Mouse (Mus musculus) heart, embryonic 11.5 days (tissue): Measurements from ENCODE around the gene Nkain2. TPM values are rescaled to one million over a fixed set of nuclear protein-coding genes. Genes with fewer than 3 reads are reported as not detected.

Experiments used
- ATAC-seq: fragments of 200-750 bp; cut with Nextera tagmentation; replicated peaks from 2 replicates; pipeline ENCODE4 v1.8.0; 2017; ENCODE audit warnings: moderate library complexity; ENCODE audit not compliant: insufficient number of reproducible peaks, low FRiP score, low TSS enrichment
- H3K27ac ChIP-seq: fragments of 300-500 bp; sonication (generic); 2 replicates; pipeline ENCODE4 v1.5.1; 2014; ENCODE audit warnings: mild to moderate bottlenecking, low read depth, low read length
- H3K27me3 ChIP-seq: fragments of 300-500 bp; sonication (generic); 2 replicates; pipeline ENCODE4 v1.6.1; 2014; ENCODE audit warnings: mild to moderate bottlenecking, low read length, mixed read lengths; ENCODE audit not compliant: control insufficient read depth, insufficient read depth
- H3K36me3 ChIP-seq: fragments of 300-500 bp; sonication (generic); 2 replicates; pipeline ENCODE4 v1.6.1; 2014; ENCODE audit warnings: mild to moderate bottlenecking, low read length, moderate library complexity, mixed read lengths; ENCODE audit not compliant: control insufficient read depth, insufficient read depth
- H3K4me1 ChIP-seq: fragments of 300-500 bp; sonication (generic); 2 replicates; pipeline ENCODE4 v1.6.1; 2014; ENCODE audit warnings: low read length; ENCODE audit not compliant: control insufficient read depth, insufficient read depth
- H3K4me2 ChIP-seq: fragments of 300-500 bp; sonication (generic); 2 replicates; pipeline ENCODE4 v1.6.1; 2014; ENCODE audit warnings: mild to moderate bottlenecking, moderate library complexity
- H3K4me3 ChIP-seq: fragments of 300-500 bp; sonication (generic); 2 replicates; pipeline ENCODE4 v1.5.1; 2014; ENCODE audit warnings: low read depth, low read length
- H3K9ac ChIP-seq: fragments of 300-500 bp; sonication (generic); 2 replicates; pipeline ENCODE4 v1.6.1; 2014; ENCODE audit warnings: mild to moderate bottlenecking, low read depth, low read length, moderate library complexity
- H3K9me3 ChIP-seq: fragments of 300-500 bp; sonication (generic); replicated peaks from 2 replicates; pipeline ENCODE4 v1.6.1; 2016; ENCODE audit warnings: low read length; ENCODE audit not compliant: control insufficient read depth
- WGBS: fragments of 180-500 bp; shearing (Covaris S2); extraction: QIAGEN DNeasy Blood & Tissue Kit; methylation state at CpG from one replicate; pipeline ENCODE4 v1.1.7; 2014; ENCODE audit not compliant: insufficient replicate concordance; 5-methylcytosine and 5-hydroxymethylcytosine counted together
- polyA plus RNA-seq: library from polyadenylated mRNA; unstranded; fragments of >200 nt; fragmentation: Nextera tagmentation; extraction: Ambion mirVana; gene quantifications from 2 replicates; pipeline ENCODE4 v1.2.1, GENCODE M21; 2014

The Nkain2 gene
- polyA plus RNA-seq, 1 experiment from 2014 or later, result 0.76 TPM

DNA sequence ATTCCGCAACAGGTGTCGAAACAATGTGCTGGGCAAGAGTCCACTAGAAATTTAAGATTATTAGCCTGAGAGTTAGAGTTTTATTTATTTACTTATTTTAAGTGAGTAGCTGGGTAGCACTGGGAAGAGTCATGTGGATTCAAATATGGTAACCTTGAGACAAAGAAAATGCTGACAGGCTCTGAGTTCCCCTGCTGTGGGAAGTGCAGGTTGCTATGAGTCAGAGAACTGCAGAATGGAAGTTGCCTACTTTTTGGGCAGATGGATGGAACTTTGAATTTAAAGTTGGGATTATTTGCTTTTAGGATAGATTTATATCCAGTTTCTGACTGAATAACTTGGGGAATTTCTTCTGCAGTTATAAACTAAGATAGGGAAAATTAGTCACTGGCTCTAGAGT, 259.2 kb downstream of the Nkain2 start:
- 90% methylated on average over 2 of the region's 2 CpGs for WGBS
- Histone ChIP-seq H3K27ac (no peak overlapping the region), H3K9me3 (no peaks in the 10 kb centered on the region), H3K36me3 (no peaks in the 10 kb centered on the region), H3K4me2 (no peak overlapping the region), H3K9ac (no peak overlapping the region), H3K27me3 (no peaks in the 10 kb centered on the region), H3K4me1 (no peaks in the 10 kb centered on the region; the same call in 1 of the 2 replicates), H3K4me3 (no peak overlapping the region)
- no peak for ATAC-seq

GRCm38 (mm10) chr10:32604448-32604847, 285.8 kb downstream of the Nkain2 start:
- H3K4me2 ChIP-seq, result no peak overlapping the region
- ATAC-seq, result no peak
- no peak overlapping the region for H3K27ac ChIP-seq
- no peaks in the 10 kb centered on the region for H3K9me3 ChIP-seq
- H3K9ac ChIP-seq, result no peak overlapping the region
- H3K27me3 ChIP-seq, result no peaks in the 10 kb centered on the region
- no peak overlapping the region for H3K4me3 ChIP-seq
- H3K4me1 ChIP-seq, result no peaks in the 10 kb centered on the region
- no peaks in the 10 kb centered on the region for H3K36me3 ChIP-seq

GRCm38 (mm10) chr10:32602798-32603197, 287.5 kb downstream of the Nkain2 start:
- H3K4me1 ChIP-seq, result no peaks in the 10 kb centered on the region
- no peaks in the 10 kb centered on the region for H3K36me3 ChIP-seq
- no peak overlapping the region for H3K27ac ChIP-seq
- no peak overlapping the region for H3K4me2 ChIP-seq
- no peak overlapping the region for H3K9ac ChIP-seq
- WGBS, result 73% methylated on average over 4 of the region's 4 CpGs
- H3K27me3 ChIP-seq, result no peaks in the 10 kb centered on the region
- ATAC-seq, result no peak
- no peak overlapping the region for H3K4me3 ChIP-seq
- H3K9me3 ChIP-seq, result no peaks in the 10 kb centered on the region

DNA sequence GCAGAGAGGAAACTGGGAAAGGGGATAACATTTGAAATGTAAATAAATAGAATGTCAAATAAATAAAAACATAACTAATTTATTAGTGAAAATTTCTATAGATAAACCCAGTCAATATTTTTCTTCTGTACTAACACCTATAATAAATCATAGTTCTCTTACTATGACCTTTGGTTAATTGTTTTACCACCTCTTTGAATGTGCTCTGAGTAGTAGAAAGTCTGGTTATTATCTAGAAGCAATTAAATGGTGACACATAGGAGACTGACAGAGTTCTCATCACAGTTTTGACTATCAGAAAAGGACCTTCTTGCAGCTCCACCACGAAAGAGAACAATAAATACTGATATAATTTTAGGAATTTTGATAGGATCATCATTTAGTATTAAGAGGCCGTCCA, 295.3 kb downstream of the Nkain2 start:
- H3K9ac ChIP-seq, result no peak overlapping the region
- H3K27me3 ChIP-seq, result no peaks in the 10 kb centered on the region
- H3K9me3 ChIP-seq, result no peaks in the 10 kb centered on the region
- H3K4me2 ChIP-seq, result no peak overlapping the region
- ATAC-seq, result no peak
- WGBS, result 73% methylated on average over 2 of the region's 2 CpGs
- no peaks in the 10 kb centered on the region for H3K4me1 ChIP-seq
- H3K36me3 ChIP-seq, result no peaks in the 10 kb centered on the region
- H3K27ac ChIP-seq, result no peak overlapping the region
- H3K4me3 ChIP-seq, result no peak overlapping the region

DNA sequence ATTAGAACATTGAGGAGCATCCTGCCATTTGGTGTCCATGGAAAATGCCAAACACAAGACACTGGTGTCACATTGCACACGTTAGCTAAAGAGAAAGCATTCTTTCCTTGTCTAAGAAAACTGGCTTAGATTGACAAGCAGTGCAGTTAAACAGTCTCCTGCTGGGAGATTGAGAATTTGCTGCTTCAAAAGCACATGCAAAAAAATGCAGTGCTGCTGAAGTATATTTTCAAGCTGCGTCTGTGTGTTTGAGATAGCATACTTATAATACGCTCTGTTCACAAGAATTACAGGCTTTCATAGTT, 313.0 kb downstream of the Nkain2 start:
- Histone ChIP-seq H3K9ac (no peak overlapping the region), H3K4me2 (no peak overlapping the region), H3K9me3 (0 out of 2 replicates have a peak, but pooled peaks cover 2% of the 10 kb centered on the region), H3K4me1 (no peaks in the 10 kb centered on the region), H3K36me3 (no peaks in the 10 kb centered on the region), H3K27me3 (no peaks in the 10 kb centered on the region), H3K4me3 (no peak overlapping the region), H3K27ac (no peak overlapping the region)
- WGBS, result 61% methylated on average over 3 of the region's 3 CpGs
- no peak for ATAC-seq

DNA sequence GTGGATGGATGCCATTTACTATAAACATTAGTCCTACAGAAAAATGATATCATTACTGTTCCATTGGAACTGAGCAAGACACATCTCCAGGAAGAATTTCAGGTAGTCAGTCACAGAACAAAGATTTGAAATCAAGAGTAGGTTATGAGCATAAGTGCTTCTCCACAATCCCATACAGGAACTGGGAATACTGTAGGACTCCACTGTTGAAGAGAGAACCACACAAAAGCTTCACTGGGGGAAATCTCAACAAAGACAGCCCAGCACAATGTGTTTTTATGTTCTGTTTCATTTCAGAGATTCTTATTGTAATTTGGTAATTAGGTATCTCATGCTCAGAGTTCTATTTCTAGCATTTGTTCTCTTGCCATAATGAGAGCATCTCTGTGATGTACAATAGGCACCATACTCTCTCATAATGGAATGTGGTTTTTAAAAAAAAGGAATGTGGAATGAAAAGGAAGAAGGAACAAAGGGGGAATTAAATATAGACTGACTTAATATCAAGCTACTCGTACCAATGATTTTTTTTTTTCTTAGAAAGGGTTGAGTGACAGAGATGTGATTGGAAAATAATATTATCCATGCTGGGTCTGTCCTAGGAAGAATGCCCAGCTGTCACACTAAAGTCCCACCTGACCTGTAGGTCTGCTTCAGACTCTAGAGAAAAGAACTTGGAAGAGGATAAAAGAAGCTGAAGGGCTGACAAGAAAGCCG, 313.5 kb downstream of the Nkain2 start:
- H3K4me3 ChIP-seq, result no peak overlapping the region
- no peak overlapping the region for H3K9ac ChIP-seq
- H3K36me3 ChIP-seq, result no peaks in the 10 kb centered on the region
- no peaks in the 10 kb centered on the region for H3K4me1 ChIP-seq
- no peak overlapping the region for H3K4me2 ChIP-seq
- no peak for ATAC-seq
- no peaks in the 10 kb centered on the region for H3K27me3 ChIP-seq
- H3K9me3 ChIP-seq, result 0 out of 2 replicates have a peak, but pooled peaks cover 2% of the 10 kb centered on the region
- no peak overlapping the region for H3K27ac ChIP-seq
- WGBS, result 68% methylated on average over 2 of the region's 2 CpGs

- WGBS, result 22% methylated on average over 3 of the region's 3 CpGs
- Histone ChIP-seq H3K27me3 (no peaks in the 10 kb centered on the region), H3K4me1 (no peaks in the 10 kb centered on the region), H3K27ac (no peak overlapping the region; the same call in 1 of the 2 replicates), H3K4me3 (no peak overlapping the region), H3K4me2 (no peak overlapping the region), H3K36me3 (no peaks in the 10 kb centered on the region), H3K9me3 (no peaks in the 10 kb centered on the region), H3K9ac (no peak overlapping the region)
- peak; percentile 87 for ATAC-seq
These were observed 332.6 kb downstream of the Nkain2 start for GRCm38 (mm10) chr10:32557673-32558072.

DNA sequence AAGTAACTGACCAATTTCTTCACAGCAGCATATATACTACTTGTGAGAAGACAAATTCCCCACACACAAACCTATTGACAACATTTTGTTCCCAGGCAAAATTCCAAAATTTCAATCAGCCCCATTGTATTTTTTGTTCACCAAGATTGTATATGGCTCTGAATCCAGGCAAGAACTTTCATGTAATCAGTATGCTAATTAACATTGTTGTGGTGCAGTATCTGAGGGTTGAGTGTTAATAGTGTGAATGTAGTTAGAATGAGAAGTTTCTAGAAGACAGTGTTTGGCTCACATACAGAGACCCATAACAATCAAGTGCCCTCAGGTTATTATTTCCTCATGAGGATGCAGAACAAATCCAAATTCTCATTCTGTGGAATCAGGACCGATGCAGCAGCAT, 354.2 kb downstream of the Nkain2 start:
- WGBS, result 89% methylated on average over 1 of the region's 1 CpGs
- H3K4me1 ChIP-seq, result no peaks in the 10 kb centered on the region
- no peak overlapping the region for H3K4me2 ChIP-seq
- no peak overlapping the region for H3K4me3 ChIP-seq
- H3K27me3 ChIP-seq, result no peaks in the 10 kb centered on the region
- no peak overlapping the region for H3K27ac ChIP-seq
- no peaks in the 10 kb centered on the region for H3K9me3 ChIP-seq
- ATAC-seq, result no peak
- H3K36me3 ChIP-seq, result no peaks in the 10 kb centered on the region
- H3K9ac ChIP-seq, result no peak overlapping the region

- Histone ChIP-seq H3K27ac (no peak overlapping the region), H3K36me3 (no peaks in the 10 kb centered on the region), H3K4me3 (no peak overlapping the region), H3K4me1 (no peaks in the 10 kb centered on the region), H3K9me3 (no peaks in the 10 kb centered on the region), H3K4me2 (no peak overlapping the region), H3K9ac (no peak overlapping the region), H3K27me3 (no peaks in the 10 kb centered on the region)
- 80% methylated on average over 1 of the region's 1 CpGs for WGBS
- ATAC-seq, result no peak
These were observed 379.4 kb downstream of the Nkain2 start for GRCm38 (mm10) chr10:32510821-32511220.
